Mouse (Mus musculus) naive thymus-derived CD4-positive, alpha-beta T cell, adult 5 months (primary cell): Measurements from ENCODE around the gene Slc6a1. TPM values are rescaled to one million over a fixed set of nuclear protein-coding genes. Genes with fewer than 3 reads are reported as not detected.

ENCODE experiments used
- polyA plus RNA-seq: library from polyadenylated mRNA; unstranded; fragments of 100-300 nt; shearing (Covaris generic); gene quantifications from one replicate; pipeline ENCODE4 v1.2.1, GENCODE M21; 2017

The Slc6a1 gene
- polyA plus RNA-seq = not detected

GRCm38 (mm10) chr6:114282469-114283277 lies at the start of gene Slc6a1:
Gene Slc6a1 (plus strand): TSS chr6:114282635.

Other genes starting within 250 kb of the Slc6a1 start
- 0.07 TPM for gene Atp2b2, start 240.0 kb upstream of the Slc6a1 start, polyA plus RNA-seq
- not detected for gene Slc6a11, start 151.4 kb upstream of the Slc6a1 start, polyA plus RNA-seq
- not detected for gene Hrh1, start 115.3 kb downstream of the Slc6a1 start, polyA plus RNA-seq